Mouse (Mus musculus): ENCODE measurements at regions not wholly inside any gene's neighbourhood (a gene's known extent, or its start where the extent isn't known, plus 50 kb on each side); places are given as distances from the start of the nearest gene placed in this dataset.

GRCm38 (mm10) chr11:109039060-109039791 is 104.9 kb downstream of the E030025P04Rik start:
- Histone ChIP-seq H3K4me2 (replicated peaks) (no peak overlapping the region), H3K4me3 (replicated peaks) (no peak overlapping the region), H3K27ac (replicated peaks) (no peak overlapping the region), H3K36me3 (no peaks in the 10 kb centered on the region), H3K4me1 (0 out of 2 replicates have a peak, but pooled peaks cover 13% of the 10 kb centered on the region), H3K9me3 (replicated peaks) (no peaks in the 10 kb centered on the region), H3K9ac (no peak overlapping the region), H3K27me3 (no peaks in the 10 kb centered on the region)
- 56% methylated on average over 10 of the region's 10 CpGs for WGBS
- ATAC-seq (ENCODE audit: insufficient number of reproducible peaks, low FRiP score, low TSS enrichment, low read depth), result peak; percentile 34; the same call in 1 of the 2 replicates

GRCm38 (mm10) chr11:109038136-109038535 is 106.0 kb downstream of the E030025P04Rik start:
- Histone ChIP-seq H3K36me3 (no peaks in the 10 kb centered on the region), H3K27me3 (no peaks in the 10 kb centered on the region), H3K27ac (replicated peaks) (no peak overlapping the region), H3K9ac (no peak overlapping the region), H3K4me3 (replicated peaks) (no peak overlapping the region), H3K4me2 (replicated peaks) (no peak overlapping the region), H3K9me3 (replicated peaks) (no peaks in the 10 kb centered on the region), H3K4me1 (0 out of 2 replicates have a peak, but pooled peaks cover 13% of the 10 kb centered on the region)
- no peak for ATAC-seq (ENCODE audit: insufficient number of reproducible peaks, low FRiP score, low TSS enrichment, low read depth)
- WGBS, result 82% methylated on average over 7 of the region's 7 CpGs

DNA sequence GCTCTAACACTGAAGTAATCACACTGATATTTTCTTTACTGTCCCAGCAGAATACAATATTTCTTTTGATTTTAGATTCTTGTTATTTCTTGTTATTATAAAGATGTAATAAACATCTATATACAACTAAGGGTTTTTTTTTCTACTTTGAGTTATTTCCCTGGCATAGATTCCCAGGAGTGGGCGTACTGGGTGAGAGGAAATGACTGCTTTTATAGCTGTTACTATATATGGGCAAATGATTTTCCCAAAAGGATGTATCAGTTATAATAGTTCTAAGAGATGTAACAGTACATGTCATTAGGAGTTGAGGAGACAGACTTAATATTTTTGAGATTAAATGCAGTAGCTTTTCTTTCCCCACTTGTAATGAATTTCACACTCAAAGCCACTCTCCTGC is 109.6 kb downstream of the E030025P04Rik start:
- no peak overlapping the region for H3K4me2 ChIP-seq (replicated peaks)
- no peaks in the 10 kb centered on the region for H3K36me3 ChIP-seq
- no peaks in the 10 kb centered on the region for H3K27me3 ChIP-seq
- no peaks in the 10 kb centered on the region for H3K4me1 ChIP-seq
- no peak overlapping the region for H3K9ac ChIP-seq
- no peak overlapping the region for H3K27ac ChIP-seq (replicated peaks)
- no peaks in the 10 kb centered on the region for H3K9me3 ChIP-seq (replicated peaks)
- no peak for ATAC-seq (ENCODE audit: insufficient number of reproducible peaks, low FRiP score, low TSS enrichment, low read depth)
- no peak overlapping the region for H3K4me3 ChIP-seq (replicated peaks)
- 65% methylated on average over 1 of the region's 1 CpGs for WGBS

DNA sequence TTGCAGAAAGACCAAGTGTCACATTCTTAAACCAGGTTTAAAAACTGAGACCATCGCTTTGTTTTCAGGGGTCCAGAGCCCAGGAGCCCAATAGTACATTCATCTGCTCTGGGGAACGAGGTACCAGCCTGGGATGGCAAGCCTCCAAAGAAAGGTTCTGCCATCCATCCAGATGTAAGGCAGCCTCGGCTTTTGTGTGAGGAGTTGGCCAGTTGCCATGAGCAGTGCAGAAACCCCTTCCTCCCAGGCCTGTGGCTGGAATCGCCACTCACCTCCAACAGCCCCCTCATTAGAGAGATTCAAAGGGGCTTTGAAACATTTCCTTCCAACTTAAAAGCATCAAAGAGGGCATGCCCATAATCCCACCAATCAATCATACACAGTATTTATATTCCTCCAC is 110.1 kb downstream of the E030025P04Rik start:
- no peak for ATAC-seq (ENCODE audit: insufficient number of reproducible peaks, low FRiP score, low TSS enrichment, low read depth)
- H3K4me1 ChIP-seq, result no peaks in the 10 kb centered on the region
- no peaks in the 10 kb centered on the region for H3K9me3 ChIP-seq (replicated peaks)
- no peak overlapping the region for H3K4me3 ChIP-seq (replicated peaks)
- no peaks in the 10 kb centered on the region for H3K27me3 ChIP-seq
- 25% methylated on average over 4 of the region's 4 CpGs for WGBS
- H3K4me2 ChIP-seq (replicated peaks), result no peak overlapping the region
- no peak overlapping the region for H3K27ac ChIP-seq (replicated peaks)
- no peak overlapping the region for H3K9ac ChIP-seq
- H3K36me3 ChIP-seq, result no peaks in the 10 kb centered on the region

DNA sequence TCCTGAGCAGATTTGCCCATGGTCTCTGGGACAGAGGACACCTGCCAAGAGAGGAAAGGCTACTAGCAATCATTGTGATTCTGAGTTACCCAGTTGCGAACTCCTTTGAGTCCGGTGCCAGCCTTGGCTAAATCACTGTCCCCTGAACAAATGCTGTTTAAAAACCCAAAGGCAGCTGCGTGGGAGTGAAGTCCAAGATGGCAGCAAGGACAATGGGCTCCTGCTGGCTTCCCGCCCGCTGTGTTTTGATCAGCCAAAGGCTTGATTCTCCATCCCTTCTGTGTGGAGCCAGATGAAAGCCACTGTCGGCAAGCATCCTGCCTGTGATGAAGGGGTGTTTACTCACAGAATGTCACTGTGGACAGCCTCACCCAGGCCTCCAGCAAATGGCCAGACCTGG is 111.4 kb downstream of the E030025P04Rik start:
- no peak overlapping the region for H3K9ac ChIP-seq
- no peak for ATAC-seq (ENCODE audit: insufficient number of reproducible peaks, low FRiP score, low TSS enrichment, low read depth)
- no peaks in the 10 kb centered on the region for H3K36me3 ChIP-seq
- no peaks in the 10 kb centered on the region for H3K4me1 ChIP-seq
- no peak overlapping the region for H3K4me3 ChIP-seq (replicated peaks)
- no peak overlapping the region for H3K4me2 ChIP-seq (replicated peaks)
- no peaks in the 10 kb centered on the region for H3K9me3 ChIP-seq (replicated peaks)
- H3K27me3 ChIP-seq, result no peaks in the 10 kb centered on the region
- WGBS, result 59% methylated on average over 6 of the region's 6 CpGs
- no peak overlapping the region for H3K27ac ChIP-seq (replicated peaks)

- WGBS, result 27% methylated on average over 3 of the region's 3 CpGs
- Histone ChIP-seq H3K9ac (no peak overlapping the region), H3K36me3 (no peaks in the 10 kb centered on the region), H3K4me3 (replicated peaks) (no peak overlapping the region), H3K9me3 (replicated peaks) (no peaks in the 10 kb centered on the region), H3K4me2 (replicated peaks) (no peak overlapping the region), H3K27ac (replicated peaks) (no peak overlapping the region), H3K4me1 (no peaks in the 10 kb centered on the region), H3K27me3 (no peaks in the 10 kb centered on the region)
- no peak for ATAC-seq (ENCODE audit: insufficient number of reproducible peaks, low FRiP score, low TSS enrichment, low read depth)
Measured at GRCm38 (mm10) chr11:109030486-109030885, 110.3 kb downstream of the Axin2 start.

DNA sequence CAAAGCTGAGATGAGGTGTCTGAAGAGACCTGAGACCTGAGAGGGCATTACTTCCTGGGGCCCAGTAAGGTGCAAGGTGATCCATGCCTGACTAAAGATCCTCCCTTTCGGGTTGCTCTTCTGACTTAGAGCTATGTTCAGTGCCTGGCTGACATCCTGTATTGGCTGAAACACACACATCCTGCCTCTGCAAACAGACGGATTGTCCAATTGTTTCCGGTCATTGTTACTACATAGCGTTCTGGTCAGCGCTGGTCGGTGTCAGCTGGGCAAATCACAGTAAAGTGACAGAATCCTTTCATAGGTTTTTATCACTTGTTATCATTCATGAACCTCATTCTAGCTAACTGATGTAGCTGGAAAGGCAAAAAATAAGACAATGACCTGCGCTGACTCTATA is 109.7 kb downstream of the Axin2 start:
- Histone ChIP-seq H3K4me3 (replicated peaks) (no peak overlapping the region), H3K9me3 (replicated peaks) (no peaks in the 10 kb centered on the region), H3K27ac (replicated peaks) (no peak overlapping the region), H3K9ac (no peak overlapping the region), H3K36me3 (no peaks in the 10 kb centered on the region), H3K27me3 (no peaks in the 10 kb centered on the region), H3K4me2 (replicated peaks) (no peak overlapping the region), H3K4me1 (no peaks in the 10 kb centered on the region)
- WGBS, result 67% methylated on average over 7 of the region's 7 CpGs
- ATAC-seq (ENCODE audit: insufficient number of reproducible peaks, low FRiP score, low TSS enrichment, low read depth), result no peak

DNA sequence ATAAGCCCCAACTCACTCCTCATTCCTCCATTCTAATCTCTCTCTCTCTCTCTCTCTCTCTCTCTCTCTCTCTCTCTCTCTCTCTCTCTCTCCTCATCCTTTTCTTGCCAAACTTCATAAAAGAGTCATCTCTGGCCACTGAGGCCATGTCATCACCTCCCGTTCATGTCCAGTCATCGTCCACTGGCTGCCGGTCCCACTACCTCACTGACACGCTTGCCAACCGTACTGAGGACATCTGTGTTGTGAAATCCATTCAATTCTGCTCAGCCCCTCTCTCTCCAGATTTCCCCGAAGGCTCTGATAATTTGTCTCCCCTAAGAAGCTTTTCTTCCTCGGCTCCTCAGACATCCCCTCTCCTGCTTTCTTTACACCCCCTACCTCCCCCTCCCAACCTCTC is 94.7 kb downstream of the Axin2 start:
- WGBS, result 66% methylated on average over 7 of the region's 7 CpGs

GRCm38 (mm10) chr11:109011161-109011560 is 91.0 kb downstream of the Axin2 start:
- WGBS, result 91% methylated on average over 6 of the region's 6 CpGs
- Histone ChIP-seq H3K27ac (replicated peaks) (no peak overlapping the region), H3K4me2 (replicated peaks) (no peak overlapping the region), H3K9me3 (replicated peaks) (no peaks in the 10 kb centered on the region), H3K9ac (no peak overlapping the region), H3K27me3 (no peaks in the 10 kb centered on the region), H3K4me1 (no peaks in the 10 kb centered on the region), H3K4me3 (replicated peaks) (no peak overlapping the region), H3K36me3 (no peaks in the 10 kb centered on the region)
- ATAC-seq (ENCODE audit: insufficient number of reproducible peaks, low FRiP score, low TSS enrichment, low read depth), result no peak

More for the DNA sequence above, 94.7 kb downstream of the Axin2 start:
- no peaks in the 10 kb centered on the region for H3K36me3 ChIP-seq
- H3K9ac ChIP-seq, result no peak overlapping the region
- H3K4me1 ChIP-seq, result no peaks in the 10 kb centered on the region
- no peaks in the 10 kb centered on the region for H3K27me3 ChIP-seq
- H3K27ac ChIP-seq (replicated peaks), result no peak overlapping the region
- no peak for ATAC-seq (ENCODE audit: insufficient number of reproducible peaks, low FRiP score, low TSS enrichment, low read depth)
- H3K4me3 ChIP-seq (replicated peaks), result no peak overlapping the region
- H3K4me2 ChIP-seq (replicated peaks), result no peak overlapping the region
- H3K9me3 ChIP-seq (replicated peaks), result no peaks in the 10 kb centered on the region

DNA sequence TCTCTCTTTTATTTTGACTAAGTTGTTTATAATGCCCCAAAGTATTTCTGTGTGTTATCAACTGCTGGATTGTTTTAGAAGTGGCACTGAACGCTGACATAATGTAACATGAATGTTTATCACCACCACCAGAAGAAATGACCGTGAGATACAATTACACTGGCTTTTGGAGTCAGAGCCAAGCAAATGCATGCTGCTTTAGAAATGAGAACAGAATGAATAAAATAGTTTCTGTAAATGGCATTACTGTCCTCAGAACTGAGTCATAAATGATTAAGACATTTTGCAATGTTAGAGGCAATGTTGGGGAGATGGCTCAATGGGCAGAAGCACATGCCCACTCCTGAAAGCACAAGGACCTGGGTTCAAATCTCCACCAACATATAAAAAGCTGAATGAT is 88.7 kb downstream of the Axin2 start:
- Histone ChIP-seq H3K4me2 (replicated peaks) (no peak overlapping the region), H3K9ac (no peak overlapping the region), H3K9me3 (replicated peaks) (no peaks in the 10 kb centered on the region), H3K27me3 (no peaks in the 10 kb centered on the region), H3K27ac (replicated peaks) (no peak overlapping the region), H3K4me3 (replicated peaks) (no peak overlapping the region), H3K4me1 (no peaks in the 10 kb centered on the region), H3K36me3 (no peaks in the 10 kb centered on the region)
- no peak for ATAC-seq (ENCODE audit: insufficient number of reproducible peaks, low FRiP score, low TSS enrichment, low read depth)
- WGBS, result 48% methylated on average over 2 of the region's 2 CpGs

DNA sequence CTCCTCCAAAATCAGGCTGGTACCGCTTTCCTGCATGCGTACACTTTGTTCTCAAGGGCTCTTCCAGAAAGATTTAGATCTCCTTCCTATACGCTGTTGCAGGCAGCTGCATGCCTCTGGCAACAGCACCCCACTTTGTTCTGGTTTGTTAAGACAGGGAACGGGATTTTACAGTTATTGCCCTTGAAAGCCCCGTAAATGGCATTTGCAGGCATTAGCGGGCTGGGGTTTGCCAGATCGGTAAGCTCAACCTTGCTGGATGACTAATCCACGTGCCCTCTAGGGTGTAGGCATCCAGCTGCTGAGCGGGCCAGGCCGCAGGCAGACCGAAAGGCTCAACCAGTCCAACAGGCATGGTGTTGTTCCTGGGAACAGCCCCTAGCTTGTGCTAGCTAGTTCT is 85.5 kb downstream of the Axin2 start:
- no peak overlapping the region for H3K4me2 ChIP-seq (replicated peaks)
- H3K27me3 ChIP-seq, result no peaks in the 10 kb centered on the region
- H3K4me3 ChIP-seq (replicated peaks), result no peak overlapping the region
- no peaks in the 10 kb centered on the region for H3K9me3 ChIP-seq (replicated peaks)
- 71% methylated on average over 11 of the region's 11 CpGs for WGBS
- H3K4me1 ChIP-seq, result no peaks in the 10 kb centered on the region
- H3K27ac ChIP-seq (replicated peaks), result no peak overlapping the region
- H3K9ac ChIP-seq, result no peak overlapping the region
- no peak for ATAC-seq (ENCODE audit: insufficient number of reproducible peaks, low FRiP score, low TSS enrichment, low read depth)
- no peaks in the 10 kb centered on the region for H3K36me3 ChIP-seq

All from embryonic facial prominence, embryonic 15.5 days (tissue).